Mouse (Mus musculus) inflammation-experienced regulatory T-cells, adult 16 weeks (primary cell): ENCODE measurements around the gene Nupr1l. TPM values are rescaled to one million over a fixed set of nuclear protein-coding genes. Genes with fewer than 3 reads are reported as not detected.

Experiments
- polyA plus RNA-seq: library from polyadenylated mRNA; unstranded; fragments of 100-300 nt; shearing (Covaris generic); gene quantifications from one replicate; pipeline ENCODE4 v1.2.1, GENCODE M21; 2017

Gene Nupr1l
- polyA plus RNA-seq: not detected

DNA sequence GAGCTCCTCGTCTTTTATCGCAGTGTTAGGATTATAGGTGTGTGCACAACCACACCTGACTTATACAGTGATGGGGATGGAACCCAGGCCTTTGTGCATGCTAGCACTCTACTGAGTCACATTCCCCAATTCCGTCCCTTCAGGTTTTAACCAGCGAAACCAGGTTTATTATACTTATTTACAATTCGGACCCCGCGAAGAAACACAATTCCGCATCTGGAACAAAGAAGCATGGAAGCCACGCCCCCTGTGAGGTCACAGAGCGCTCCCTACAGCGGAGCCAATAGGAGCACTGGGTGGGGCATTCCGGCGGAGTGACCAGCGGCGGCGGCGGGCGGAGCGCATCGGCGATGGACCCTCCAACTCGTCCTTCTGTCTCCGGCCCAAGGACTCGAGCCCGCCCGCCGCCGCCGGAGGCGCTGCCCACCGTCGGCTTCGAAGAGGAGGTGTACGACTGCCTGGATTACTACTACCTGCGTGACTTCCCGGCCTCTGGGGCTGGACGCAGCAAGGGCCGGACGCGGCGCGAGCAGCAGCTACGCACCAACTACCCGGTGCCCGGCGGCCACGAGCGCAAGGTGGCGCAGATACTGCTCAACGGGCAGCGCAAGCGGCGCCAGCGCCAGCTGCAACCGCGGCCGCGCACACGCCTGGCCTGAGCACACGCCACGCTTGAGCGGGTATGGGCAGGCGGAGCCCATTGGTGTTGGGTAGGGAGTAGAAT lies at the start of gene Nupr1l:
Gene Nupr1l, plus strand, starts transcription at position 299 of the 724 bp plus-strand sequence.

GRCm38 (mm10) chr5:129886911-129887636 lies 21.3 kb upstream of the Nupr1l start, which contains the start of gene Chchd2:
TSS of gene Chchd2 (minus strand) at chr5:129887470.

GRCm38 (mm10) chr5:129895198-129896088 lies 12.9 kb upstream of the Nupr1l start, which contains the start of gene Zbed5:
TSS of gene Zbed5 (plus strand) at chr5:129895723.

GRCm38 (mm10) chr5:129898449-129898848 lies 9.9 kb upstream of the Nupr1l start, which contains the start of gene Phkg1:
TSS of gene Phkg1 (minus strand) at chr5:129898549.

DNA sequence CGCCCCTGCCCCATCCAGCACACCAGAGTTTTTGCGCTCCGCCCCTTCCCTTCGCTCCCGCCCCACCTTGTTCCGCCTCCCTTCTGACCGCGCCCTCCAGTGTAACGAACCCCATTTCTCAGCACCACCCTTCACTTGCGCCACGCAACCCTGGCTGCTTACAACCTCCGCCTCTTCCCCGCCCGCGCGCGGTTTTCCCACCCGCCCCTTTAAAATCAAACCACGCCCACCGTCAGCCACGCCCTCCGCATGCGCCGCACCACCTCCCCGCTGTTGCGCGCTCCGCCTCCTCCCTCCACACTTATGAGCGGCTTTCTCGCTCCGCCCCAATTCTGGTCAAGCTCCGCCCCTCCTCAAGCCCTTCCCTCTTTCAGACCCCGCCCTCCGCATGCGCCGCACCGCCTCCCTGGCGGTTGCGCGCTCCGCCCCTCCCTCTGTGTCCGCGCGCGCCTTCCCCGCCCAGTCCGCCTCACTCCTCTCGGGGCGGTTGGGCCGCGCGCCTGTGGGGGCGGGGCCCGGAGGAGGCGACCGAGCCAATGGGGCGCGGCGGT lies 33.2 kb downstream of the Nupr1l start, which contains the start of gene Vkorc1l1:
Gene Vkorc1l1, plus strand, starts transcription at position 476 of the 551 bp plus-strand sequence.

Other genes starting within 250 kb of the Nupr1l start
- gene Zfp11, start 238.4 kb upstream of the Nupr1l start, polyA plus RNA-seq: 4.8 TPM
- not detected for gene Sept14, start 200.0 kb upstream of the Nupr1l start, polyA plus RNA-seq
- gene Mrps17, start 193.0 kb upstream of the Nupr1l start, polyA plus RNA-seq: 127 TPM
- 32.4 TPM for gene Nipsnap2, start 183.5 kb upstream of the Nupr1l start, polyA plus RNA-seq
- gene Psph, start 121.1 kb upstream of the Nupr1l start, polyA plus RNA-seq: 70.0 TPM
- gene Sumf2, start 61.6 kb upstream of the Nupr1l start, polyA plus RNA-seq: 34.8 TPM
- gene Chchd2, start 21.1 kb upstream of the Nupr1l start, polyA plus RNA-seq: 481 TPM
- 2.7 TPM for gene Zbed5, start 12.8 kb upstream of the Nupr1l start, polyA plus RNA-seq
- 0.13 TPM for gene Phkg1, start 10.0 kb upstream of the Nupr1l start, polyA plus RNA-seq
- 7.3 TPM for gene Vkorc1l1, start 33.4 kb downstream of the Nupr1l start, polyA plus RNA-seq
- gene Gusb, start 94.5 kb downstream of the Nupr1l start, polyA plus RNA-seq: 63.8 TPM
- 98.1 TPM for gene Asl, start 120.7 kb downstream of the Nupr1l start, polyA plus RNA-seq
- gene Crcp, start 120.8 kb downstream of the Nupr1l start, polyA plus RNA-seq: 53.4 TPM
- gene Tpst1, start 164.8 kb downstream of the Nupr1l start, polyA plus RNA-seq: 2.4 TPM
- 6.8 TPM for gene Kctd7, start 236.3 kb downstream of the Nupr1l start, polyA plus RNA-seq